Mouse (Mus musculus): Measurements from ENCODE around the gene Atg5. TPM values are rescaled to one million over a fixed set of nuclear protein-coding genes. Genes with fewer than 3 reads are reported as not detected.
A peak's percentile ranks its signal among the peaks of the same experiment; 100 is the strongest.
"Not testable (repeated sequence)": the region's sequence is repeated elsewhere in the genome, so short reads cannot be mapped to it uniquely, and the experiment has no call there.

The Atg5 gene
- 16.8 and 19.9 TPM in 2 replicates for polyA plus RNA-seq (2015; fragmentation: Nextera tagmentation; extraction: Ambion mirVana)

- ATAC-seq (ENCODE audit: insufficient read depth), result peak; percentile 96
- H3K36me3 ChIP-seq (replicated peaks), result no peaks in the 10 kb centered on the region
- under 1% methylated on average over 63 of the region's 63 CpGs for WGBS (ENCODE audit: insufficient replicate concordance)
Observed at GRCm38 (mm10) chr10:44268145-44268860, at the start of gene Atg5. Gene Atg5, plus strand, starts transcription at chr10:44268358.

DNA sequence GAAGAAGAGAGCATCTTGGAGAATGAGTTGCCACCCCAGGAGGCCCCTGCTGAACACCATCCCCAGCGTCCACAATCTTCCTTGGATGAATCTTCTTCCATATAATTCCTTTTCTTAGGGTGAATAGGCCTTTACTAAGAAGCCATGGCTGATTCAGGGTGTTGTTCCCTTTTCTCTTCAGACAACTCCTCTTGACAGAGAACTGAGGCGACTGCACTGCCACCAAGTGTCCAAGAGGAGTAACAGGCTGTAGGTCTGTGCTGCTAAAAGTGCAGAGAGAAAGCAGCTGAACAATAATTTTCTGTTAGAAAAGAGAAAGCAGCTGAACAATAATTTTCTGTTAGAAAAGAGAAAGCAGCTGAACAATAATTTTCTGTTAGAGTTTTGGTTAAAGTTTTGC is 49.1 kb upstream of the Atg5 start:
- 5% methylated on average over 2 of the region's 2 CpGs for WGBS (ENCODE audit: insufficient replicate concordance)
- H3K36me3 ChIP-seq (replicated peaks); H3K4me1 ChIP-seq (replicated peaks); H3K9ac ChIP-seq; H3K4me2 ChIP-seq; H3K4me3 ChIP-seq (replicated peaks); ATAC-seq (ENCODE audit: insufficient read depth); H3K27ac ChIP-seq (replicated peaks); H3K27me3 ChIP-seq; H3K9me3 ChIP-seq (replicated peaks): not testable (repeated sequence)

More at GRCm38 (mm10) chr10:44268145-44268860, at the start of gene Atg5:
- peak within 1 kb of the TSS; percentile 79 for H3K4me2 ChIP-seq
- peak within 1 kb of the TSS; percentile 77 for H3K9ac ChIP-seq
- H3K27me3 ChIP-seq, result no peaks in the 10 kb centered on the region
- H3K4me3 ChIP-seq (replicated peaks), result peak within 1 kb of the TSS; percentile 87
- no peaks in the 10 kb centered on the region for H3K9me3 ChIP-seq (replicated peaks)
- peaks cover 23% of the 10 kb centered on the region for H3K4me1 ChIP-seq (replicated peaks)
- H3K27ac ChIP-seq (replicated peaks), result peak within 1 kb of the TSS; percentile 91

DNA sequence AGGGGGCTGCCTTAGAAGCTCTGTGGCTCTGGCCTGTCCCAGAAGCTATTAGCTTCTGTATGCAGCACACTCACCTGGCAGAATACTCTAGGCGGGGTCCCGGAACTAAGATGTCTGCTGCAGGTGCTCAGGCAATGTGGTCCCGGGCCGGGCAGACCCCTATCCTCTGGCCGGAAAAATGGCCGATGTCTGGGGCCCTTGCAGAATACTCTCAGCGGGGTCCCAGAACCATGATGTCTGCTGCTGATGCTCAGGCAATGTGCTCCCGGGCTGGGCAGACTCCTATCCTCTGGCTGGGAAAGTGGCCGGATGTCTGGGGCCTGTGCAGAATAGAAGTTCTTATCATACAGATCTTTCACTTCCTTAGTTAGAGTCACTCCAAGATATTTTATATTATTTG is 43.8 kb upstream of the Atg5 start:
- Histone ChIP-seq H3K9ac (no peak overlapping the region), H3K27me3 (no peaks in the 10 kb centered on the region), H3K4me2 (no peak overlapping the region), H3K4me3 (replicated peaks) (no peak overlapping the region), H3K36me3 (replicated peaks) (no peaks in the 10 kb centered on the region), H3K27ac (replicated peaks) (no peak overlapping the region), H3K9me3 (replicated peaks) (no peaks in the 10 kb centered on the region), H3K4me1 (replicated peaks) (no peaks in the 10 kb centered on the region)
- ATAC-seq (ENCODE audit: insufficient read depth), result no peak
- WGBS (ENCODE audit: insufficient replicate concordance), result 69% methylated on average over 9 of the region's 9 CpGs

GRCm38 (mm10) chr10:44233351-44233750 is 34.8 kb upstream of the Atg5 start:
- H3K4me1 ChIP-seq (replicated peaks); H3K27me3 ChIP-seq; H3K9ac ChIP-seq; H3K27ac ChIP-seq (replicated peaks); H3K4me3 ChIP-seq (replicated peaks); ATAC-seq (ENCODE audit: insufficient read depth); H3K36me3 ChIP-seq (replicated peaks); H3K4me2 ChIP-seq; H3K9me3 ChIP-seq (replicated peaks): not testable (repeated sequence)
- 0% methylated on average over 1 of the region's 1 CpGs for WGBS (ENCODE audit: insufficient replicate concordance)

DNA sequence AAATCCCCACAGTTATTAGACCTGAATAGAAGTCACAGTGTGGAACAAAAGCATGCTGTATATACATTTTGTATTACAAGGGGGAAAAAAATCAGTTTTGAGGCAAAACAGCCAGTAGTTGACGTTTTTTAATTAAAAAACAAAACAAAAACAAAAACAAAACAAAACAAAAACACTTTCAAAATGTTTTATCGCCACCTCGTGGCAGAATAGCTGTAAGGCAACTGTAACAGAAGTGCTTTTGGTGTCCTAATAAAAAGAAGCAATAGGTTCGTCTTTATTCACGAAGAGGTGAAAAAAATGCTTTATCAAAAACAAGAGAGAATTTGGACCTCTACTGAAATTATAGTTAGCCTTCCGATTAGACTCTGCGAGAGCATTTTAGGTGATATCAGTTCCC is 32.9 kb upstream of the Atg5 start:
- not testable (repeated sequence) for H3K4me2 ChIP-seq; H3K4me3 ChIP-seq (replicated peaks); H3K27ac ChIP-seq (replicated peaks); ATAC-seq (ENCODE audit: insufficient read depth); H3K4me1 ChIP-seq (replicated peaks); H3K27me3 ChIP-seq; H3K36me3 ChIP-seq (replicated peaks); H3K9ac ChIP-seq; H3K9me3 ChIP-seq (replicated peaks)
- 29% methylated on average over 7 of the region's 7 CpGs for WGBS (ENCODE audit: insufficient replicate concordance)

DNA sequence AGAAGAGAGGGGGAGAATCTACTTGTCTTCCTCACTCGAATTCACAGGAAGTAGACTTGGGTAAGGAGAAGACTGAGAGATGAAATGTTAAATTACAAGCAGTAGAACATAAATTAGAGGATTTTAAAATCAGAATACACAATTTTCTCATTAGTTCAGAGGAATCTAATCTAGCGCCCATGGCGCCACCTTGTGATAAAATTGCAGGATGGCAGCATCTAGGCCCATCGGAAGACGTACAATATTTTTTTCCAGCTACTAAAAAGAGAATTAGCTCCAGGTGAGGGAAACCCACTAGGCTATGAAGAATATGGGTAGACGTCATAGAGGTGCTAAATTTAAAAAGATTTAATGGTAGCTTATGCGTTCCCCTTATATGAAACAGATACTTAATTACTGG is 11.5 kb upstream of the Atg5 start:
- ATAC-seq (ENCODE audit: insufficient read depth), result no peak
- 37% methylated on average over 7 of the region's 7 CpGs for WGBS (ENCODE audit: insufficient replicate concordance)
- Histone ChIP-seq H3K36me3 (replicated peaks) (no peaks in the 10 kb centered on the region), H3K9ac (no peak overlapping the region), H3K4me2 (no peak overlapping the region), H3K4me3 (replicated peaks) (no peak overlapping the region), H3K27ac (replicated peaks) (no peak overlapping the region), H3K27me3 (no peaks in the 10 kb centered on the region), H3K9me3 (replicated peaks) (no peaks in the 10 kb centered on the region), H3K4me1 (replicated peaks) (no peaks in the 10 kb centered on the region)

- Histone ChIP-seq H3K4me2 (no peak overlapping the region), H3K36me3 (replicated peaks) (no peaks in the 10 kb centered on the region), H3K4me3 (replicated peaks) (no peak overlapping the region), H3K9ac (no peak overlapping the region), H3K4me1 (replicated peaks) (peaks cover 23% of the 10 kb centered on the region), H3K27ac (replicated peaks) (no peak overlapping the region), H3K27me3 (no peaks in the 10 kb centered on the region), H3K9me3 (replicated peaks) (no peaks in the 10 kb centered on the region)
- WGBS (ENCODE audit: insufficient replicate concordance), result 74% methylated on average over 3 of the region's 3 CpGs
- ATAC-seq (ENCODE audit: insufficient read depth), result no peak
Observed at GRCm38 (mm10) chr10:44265835-44266234, 2.3 kb upstream of the Atg5 start.

DNA sequence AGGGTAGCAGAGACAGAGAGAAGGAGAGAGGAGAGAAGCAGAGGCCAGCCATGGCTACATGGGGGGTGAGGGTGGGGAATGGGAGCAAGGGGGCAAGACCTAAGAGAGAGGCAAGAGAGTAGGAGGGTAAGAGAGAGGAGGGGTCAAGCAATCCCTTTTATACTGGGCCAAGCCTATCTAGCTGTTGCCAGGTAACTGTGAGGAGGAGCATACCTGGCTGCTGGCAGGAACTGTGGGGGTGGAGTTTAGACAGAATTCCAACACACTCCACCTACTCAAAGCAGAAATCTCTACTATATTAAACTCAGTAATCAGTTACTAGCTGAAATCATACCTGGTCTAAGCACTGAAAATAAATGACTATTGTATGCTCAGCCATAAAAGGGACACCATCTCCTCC is 1.6 kb upstream of the Atg5 start:
- H3K4me3 ChIP-seq (replicated peaks), result peak overlapping the region; percentile 87; the same call in 1 of the 2 replicates
- no peak for ATAC-seq (ENCODE audit: insufficient read depth)

GRCm38 (mm10) chr10:44267426-44268142 is 574 bp upstream of the Atg5 start:
- peak; percentile 30 for ATAC-seq (ENCODE audit: insufficient read depth)
- Histone ChIP-seq H3K27ac (replicated peaks) (peak overlapping the region; percentile 91; the same call in 1 of the 2 replicates), H3K27me3 (no peaks in the 10 kb centered on the region), H3K36me3 (replicated peaks) (no peaks in the 10 kb centered on the region), H3K9me3 (replicated peaks) (no peaks in the 10 kb centered on the region), H3K9ac (peak overlapping the region; percentile 47), H3K4me3 (replicated peaks) (peak overlapping the region; percentile 87), H3K4me1 (replicated peaks) (peaks cover 23% of the 10 kb centered on the region), H3K4me2 (peak overlapping the region; percentile 79)
- 3% methylated on average over 11 of the region's 11 CpGs for WGBS (ENCODE audit: insufficient replicate concordance)

More for the DNA sequence above, 1.6 kb upstream of the Atg5 start:
- H3K9ac ChIP-seq, result no peak overlapping the region
- no peaks in the 10 kb centered on the region for H3K9me3 ChIP-seq (replicated peaks)
- peaks cover 23% of the 10 kb centered on the region for H3K4me1 ChIP-seq (replicated peaks)
- no peaks in the 10 kb centered on the region for H3K27me3 ChIP-seq
- H3K4me2 ChIP-seq, result peak overlapping the region; percentile 79; the same call in 1 of the 2 replicates
- H3K36me3 ChIP-seq (replicated peaks), result no peaks in the 10 kb centered on the region
- no peak overlapping the region for H3K27ac ChIP-seq (replicated peaks)

- Histone ChIP-seq H3K27me3 (no peaks in the 10 kb centered on the region), H3K9ac (peak overlapping the region; percentile 77), H3K27ac (replicated peaks) (no peak overlapping the region), H3K4me3 (replicated peaks) (peak overlapping the region; percentile 87), H3K4me2 (peak overlapping the region; percentile 79), H3K36me3 (replicated peaks) (no peaks in the 10 kb centered on the region), H3K9me3 (replicated peaks) (no peaks in the 10 kb centered on the region), H3K4me1 (replicated peaks) (peaks cover 23% of the 10 kb centered on the region)
- 47% methylated on average over 2 of the region's 2 CpGs for WGBS (ENCODE audit: insufficient replicate concordance)
- no peak for ATAC-seq (ENCODE audit: insufficient read depth)
Observed at GRCm38 (mm10) chr10:44269211-44269610, 1.1 kb downstream of the Atg5 start.

- Histone ChIP-seq H3K4me3 (replicated peaks) (no peak overlapping the region), H3K27ac (replicated peaks) (no peak overlapping the region), H3K27me3 (no peaks in the 10 kb centered on the region), H3K4me2 (no peak overlapping the region), H3K4me1 (replicated peaks) (no peaks in the 10 kb centered on the region), H3K36me3 (replicated peaks) (peaks cover 8% of the 10 kb centered on the region; the same call in 1 of the 2 replicates), H3K9me3 (replicated peaks) (no peaks in the 10 kb centered on the region), H3K9ac (no peak overlapping the region)
- WGBS (ENCODE audit: insufficient replicate concordance), result 46% methylated on average over 1 of the region's 1 CpGs
- ATAC-seq (ENCODE audit: insufficient read depth), result no peak
Observed at GRCm38 (mm10) chr10:44282323-44282722, 14.2 kb downstream of the Atg5 start.
